Mouse (Mus musculus) cerebellum, adult 2 months (tissue): ENCODE measurements around the gene Kcnmb4.

Experiments used
- CTCF ChIP-seq: fragments of 200-500 bp; IDR thresholded peaks from 2 replicates; pipeline ENCODE4 v1.5.1; 2011; ENCODE audit warnings: low read depth, mild to moderate bottlenecking, control low read depth, low read length, moderate library complexity, borderline replicate concordance; ENCODE audit not compliant: insufficient read depth
- POLR2A ChIP-seq: fragments of 200-500 bp; IDR thresholded peaks from 2 replicates; pipeline ENCODE4 v1.6.1; 2011; ENCODE audit warnings: low read length, control low read depth, borderline replicate concordance; ENCODE audit not compliant: insufficient read depth

DNA sequence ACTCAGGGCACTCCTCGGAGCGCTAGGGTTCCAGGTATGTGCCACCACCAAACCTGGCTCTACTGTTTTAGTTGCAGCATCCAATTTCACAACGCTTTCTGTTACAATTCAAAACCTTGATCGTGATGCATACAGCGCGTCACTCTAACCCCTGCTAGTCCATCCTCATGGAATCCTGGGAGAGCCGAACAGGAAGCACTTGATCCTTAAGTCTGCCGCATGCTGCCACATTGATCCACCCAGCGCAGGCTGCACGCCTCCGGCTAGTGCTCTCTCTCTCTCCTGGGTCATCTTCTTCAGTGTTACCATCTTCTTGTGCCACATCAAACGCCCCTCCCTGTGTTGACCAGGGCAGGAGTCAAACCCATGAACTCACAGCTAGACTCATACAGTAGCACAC lies 25.5 kb downstream of the Kcnmb4 start:
- TF ChIP-seq POLR2A (no peak), CTCF (no peak)
